Mouse (Mus musculus): ENCODE data around the gene Olfr818. TPM values are rescaled to one million over a fixed set of nuclear protein-coding genes. Genes with fewer than 3 reads are reported as not detected.

The Olfr818 gene
- not detected for polyA plus RNA-seq (2014; fragmentation: Illumina TruSeq; extraction: RNeasy Lipid Tissue Mini Kit (QIAGEN cat#74804); ENCODE audit: low read depth, low replicate concordance)

GRCm38 (mm10) chr10:129949000-129949399 is at the start of gene Olfr818:
Olfr818 (minus strand) TSS chr10:129949100.

GRCm38 (mm10) chr10:129984962-129985361 is 36.1 kb upstream of the Olfr818 start, which contains the start of gene Gm10310:
Gm10310 (minus strand) TSS chr10:129985062.

GRCm38 (mm10) chr10:129976040-129976439 is 27.1 kb upstream of the Olfr818 start, which contains the start of gene Olfr247:
Olfr247 (minus strand) TSS chr10:129976140.

DNA sequence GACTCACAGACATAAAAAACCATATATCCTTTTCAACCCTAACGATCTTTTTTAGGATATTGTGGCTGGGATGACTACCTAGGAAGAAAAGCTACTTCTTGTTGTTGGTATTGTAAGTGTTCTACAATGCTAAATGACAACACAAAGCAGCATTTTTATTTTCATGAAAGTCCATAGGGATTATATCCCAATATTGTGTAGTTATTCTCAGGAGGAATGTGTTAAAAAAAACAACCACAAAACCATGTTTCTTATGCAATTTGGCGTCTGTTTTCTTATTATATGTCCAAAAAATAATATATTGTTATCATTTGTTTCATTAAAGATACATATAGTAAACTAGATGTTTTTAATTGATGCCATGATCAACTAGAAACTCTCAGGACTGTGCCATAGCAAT is 18.3 kb upstream of the Olfr818 start, which contains the start of gene Olfr819:
Olfr819 (minus strand) TSS at position 101 of the 400 bp plus-strand sequence.

DNA sequence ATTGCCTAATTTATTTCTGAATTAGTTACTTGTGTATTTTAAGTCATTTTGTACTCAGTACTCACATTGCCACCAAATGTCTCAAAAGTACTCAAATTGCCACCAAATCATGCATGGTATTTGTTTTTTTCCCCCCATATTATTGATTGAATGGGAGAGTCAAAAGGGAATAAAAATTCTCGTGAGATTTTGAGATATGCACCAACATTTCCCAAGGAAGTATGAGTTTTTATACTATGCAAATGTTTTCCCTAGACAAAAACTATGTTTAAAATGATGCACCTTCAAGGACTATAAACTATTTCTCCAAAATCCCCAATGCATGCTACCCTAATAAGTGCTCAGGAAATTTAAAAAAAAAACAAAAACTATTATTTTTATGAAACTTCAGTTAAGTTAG is 33.4 kb downstream of the Olfr818 start, which contains the start of gene Olfr816:
Olfr816 (minus strand) TSS at position 101 of the 400 bp plus-strand sequence.

DNA sequence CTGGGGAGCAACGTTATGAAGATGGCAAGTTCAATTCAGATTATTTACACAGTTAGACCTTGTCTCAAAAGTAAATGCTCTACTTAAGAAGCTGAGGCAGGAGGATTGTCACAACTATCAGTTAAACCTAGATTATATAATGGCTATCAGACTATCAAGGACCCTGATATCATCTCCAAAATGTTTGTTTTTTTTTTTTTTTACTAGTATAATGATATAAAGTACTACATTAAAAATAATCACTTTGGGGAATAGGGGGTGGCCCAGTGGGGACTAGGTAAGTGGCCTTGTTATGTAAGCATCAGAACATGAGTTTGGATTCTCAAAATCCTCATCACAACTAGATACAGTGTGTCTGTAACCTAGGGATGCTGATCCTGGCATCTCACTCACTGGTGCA is 43.1 kb downstream of the Olfr818 start, which contains the start of gene Olfr815:
Olfr815 (minus strand) TSS at position 101 of the 400 bp plus-strand sequence.

Other genes starting within 250 kb of the Olfr818 start
- gene Olfr804, start 245.9 kb downstream of the Olfr818 start, polyA plus RNA-seq (2014; fragmentation: Illumina TruSeq; extraction: RNeasy Lipid Tissue Mini Kit (QIAGEN cat#74804); ENCODE audit: low read depth, low replicate concordance): not detected
- not detected for gene Olfr805, start 219.7 kb downstream of the Olfr818 start, polyA plus RNA-seq (2014; fragmentation: Illumina TruSeq; extraction: RNeasy Lipid Tissue Mini Kit (QIAGEN cat#74804); ENCODE audit: low read depth, low replicate concordance)
- gene Olfr806, start 207.2 kb downstream of the Olfr818 start, polyA plus RNA-seq (2014; fragmentation: Illumina TruSeq; extraction: RNeasy Lipid Tissue Mini Kit (QIAGEN cat#74804); ENCODE audit: low read depth, low replicate concordance): not detected
- not detected for gene Olfr807, start 191.3 kb downstream of the Olfr818 start, polyA plus RNA-seq (2014; fragmentation: Illumina TruSeq; extraction: RNeasy Lipid Tissue Mini Kit (QIAGEN cat#74804); ENCODE audit: low read depth, low replicate concordance)
- gene Olfr808, start 183.6 kb downstream of the Olfr818 start, polyA plus RNA-seq (2014; fragmentation: Illumina TruSeq; extraction: RNeasy Lipid Tissue Mini Kit (QIAGEN cat#74804); ENCODE audit: low read depth, low replicate concordance): not detected
- not detected for gene Olfr809, start 174.5 kb downstream of the Olfr818 start, polyA plus RNA-seq (2014; fragmentation: Illumina TruSeq; extraction: RNeasy Lipid Tissue Mini Kit (QIAGEN cat#74804); ENCODE audit: low read depth, low replicate concordance)
- gene Olfr810, start 154.2 kb downstream of the Olfr818 start, polyA plus RNA-seq (2014; fragmentation: Illumina TruSeq; extraction: RNeasy Lipid Tissue Mini Kit (QIAGEN cat#74804); ENCODE audit: low read depth, low replicate concordance): not detected
- gene Olfr811, start 144.7 kb downstream of the Olfr818 start, polyA plus RNA-seq (2014; fragmentation: Illumina TruSeq; extraction: RNeasy Lipid Tissue Mini Kit (QIAGEN cat#74804); ENCODE audit: low read depth, low replicate concordance): not detected
- gene Olfr812, start 103.0 kb downstream of the Olfr818 start, polyA plus RNA-seq (2014; fragmentation: Illumina TruSeq; extraction: RNeasy Lipid Tissue Mini Kit (QIAGEN cat#74804); ENCODE audit: low read depth, low replicate concordance): not detected
- not detected for gene Olfr813, start 93.7 kb downstream of the Olfr818 start, polyA plus RNA-seq (2014; fragmentation: Illumina TruSeq; extraction: RNeasy Lipid Tissue Mini Kit (QIAGEN cat#74804); ENCODE audit: low read depth, low replicate concordance)
- not detected for gene Olfr814, start 69.2 kb downstream of the Olfr818 start, polyA plus RNA-seq (2014; fragmentation: Illumina TruSeq; extraction: RNeasy Lipid Tissue Mini Kit (QIAGEN cat#74804); ENCODE audit: low read depth, low replicate concordance)
- gene Olfr815, start 43.2 kb downstream of the Olfr818 start, polyA plus RNA-seq (2014; fragmentation: Illumina TruSeq; extraction: RNeasy Lipid Tissue Mini Kit (QIAGEN cat#74804); ENCODE audit: low read depth, low replicate concordance): not detected
- gene Olfr816, start 33.5 kb downstream of the Olfr818 start, polyA plus RNA-seq (2014; fragmentation: Illumina TruSeq; extraction: RNeasy Lipid Tissue Mini Kit (QIAGEN cat#74804); ENCODE audit: low read depth, low replicate concordance): not detected
- not detected for gene Olfr819, start 18.2 kb upstream of the Olfr818 start, polyA plus RNA-seq (2014; fragmentation: Illumina TruSeq; extraction: RNeasy Lipid Tissue Mini Kit (QIAGEN cat#74804); ENCODE audit: low read depth, low replicate concordance)
- gene Olfr247, start 27.0 kb upstream of the Olfr818 start, polyA plus RNA-seq (2014; fragmentation: Illumina TruSeq; extraction: RNeasy Lipid Tissue Mini Kit (QIAGEN cat#74804); ENCODE audit: low read depth, low replicate concordance): not detected
- not detected for gene Gm10310, start 36.0 kb upstream of the Olfr818 start, polyA plus RNA-seq (2014; fragmentation: Illumina TruSeq; extraction: RNeasy Lipid Tissue Mini Kit (QIAGEN cat#74804); ENCODE audit: low read depth, low replicate concordance)
- gene Olfr820, start 63.5 kb upstream of the Olfr818 start, polyA plus RNA-seq (2014; fragmentation: Illumina TruSeq; extraction: RNeasy Lipid Tissue Mini Kit (QIAGEN cat#74804); ENCODE audit: low read depth, low replicate concordance): not detected
- gene Olfr821, start 81.2 kb upstream of the Olfr818 start, polyA plus RNA-seq (2014; fragmentation: Illumina TruSeq; extraction: RNeasy Lipid Tissue Mini Kit (QIAGEN cat#74804); ENCODE audit: low read depth, low replicate concordance): not detected
- gene Olfr822, start 122.1 kb upstream of the Olfr818 start, polyA plus RNA-seq (2014; fragmentation: Illumina TruSeq; extraction: RNeasy Lipid Tissue Mini Kit (QIAGEN cat#74804); ENCODE audit: low read depth, low replicate concordance): not detected
- not detected for gene Olfr823, start 166.3 kb upstream of the Olfr818 start, polyA plus RNA-seq (2014; fragmentation: Illumina TruSeq; extraction: RNeasy Lipid Tissue Mini Kit (QIAGEN cat#74804); ENCODE audit: low read depth, low replicate concordance)
- gene Olfr824, start 180.9 kb upstream of the Olfr818 start, polyA plus RNA-seq (2014; fragmentation: Illumina TruSeq; extraction: RNeasy Lipid Tissue Mini Kit (QIAGEN cat#74804); ENCODE audit: low read depth, low replicate concordance): not detected
- gene Olfr825, start 217.7 kb upstream of the Olfr818 start, polyA plus RNA-seq (2014; fragmentation: Illumina TruSeq; extraction: RNeasy Lipid Tissue Mini Kit (QIAGEN cat#74804); ENCODE audit: low read depth, low replicate concordance): not detected
- gene Olfr826, start 235.1 kb upstream of the Olfr818 start, polyA plus RNA-seq (2014; fragmentation: Illumina TruSeq; extraction: RNeasy Lipid Tissue Mini Kit (QIAGEN cat#74804); ENCODE audit: low read depth, low replicate concordance): not detected

Data from adrenal gland, adult 10 weeks (tissue).